ENCODE assay signal across 13 mouse cellular contexts in genomic region chr11:24208951-24209351, GRCm38 (mm10).
DNase-seq lines count a peak whose midpoint lies in the region; ATAC-seq and TF ChIP-seq lines count a peak whose summit lies in the region.
"Had no signal": no experiment of that assay in that cellular context is flagged by ENCODE, and none has a peak within 500 bp of the region (broad histone marks: within the 10 kb centered on the region; RNA-seq: fewer than 3 reads in every experiment).

No protein-coding gene starts in this region.

- DNase-seq in heart, postnatal 36 days = no peak
- peak; percentile 86 for DNase-seq in lung, embryonic 14.5 days
- DNase-seq in lung, adult 18-20 months = no peak
- peak; percentile 80 for DNase-seq in embryo, embryonic 11 days
- no peak for DNase-seq in gastrocnemius, adult 8-10 months (ENCODE audit: low spot score in 2 of 2)
- DNase-seq: adrenal gland, postnatal 36 days; gastrocnemius, postnatal 36 days; liver, embryonic 13.5 days had no signal

- no peaks in the 10 kb centered on the region for H3K9me3 ChIP-seq in heart, embryonic 11.5 days (replicated peaks; ENCODE audit: control insufficient read depth, low read length)
- H3K9me3 ChIP-seq in lung, embryonic 14.5 days (ENCODE audit: low read depth, low read length) = no peaks in the 10 kb centered on the region
- no peaks in the 10 kb centered on the region for H3K9me3 ChIP-seq in stomach, embryonic 15.5 days
- H3K9me3 ChIP-seq: liver, embryonic 13.5 days; midbrain, embryonic 13.5 days; neural tube, embryonic 12.5 days had no signal

- intact Hi-C loops in heart, postnatal 36 days (cut with DNase I) = no loop called here

- peaks cover 15% of the 10 kb centered on the region for H3K4me1 ChIP-seq in heart, embryonic 11.5 days (ENCODE audit: control insufficient read depth, insufficient read depth, low read length)
- H3K4me1 ChIP-seq in lung, embryonic 14.5 days (ENCODE audit: insufficient read depth) = no peaks in the 10 kb centered on the region; the same call in 1 of the 2 replicates
- H3K4me1 ChIP-seq in stomach, embryonic 15.5 days = peaks cover 7% of the 10 kb centered on the region; the same call in 1 of the 2 replicates
- H3K4me1 ChIP-seq: liver, embryonic 13.5 days had no signal

- H3K27me3 ChIP-seq in heart, embryonic 11.5 days (ENCODE audit: control insufficient read depth, insufficient read depth, low read length) = no peaks in the 10 kb centered on the region
- no peaks in the 10 kb centered on the region for H3K27me3 ChIP-seq in lung, embryonic 14.5 days (ENCODE audit: insufficient read depth, low read length)
- H3K27me3 ChIP-seq in stomach, embryonic 15.5 days (replicated peaks) = no peaks in the 10 kb centered on the region
- H3K27me3 ChIP-seq: liver, embryonic 13.5 days; neural tube, embryonic 12.5 days had no signal

- H3K27ac ChIP-seq in heart, embryonic 11.5 days (ENCODE audit: low read depth, low read length) = peak overlapping the region; percentile 16; the same call in 1 of the 2 replicates
- H3K27ac ChIP-seq in lung, embryonic 14.5 days (ENCODE audit: low read depth) = peak overlapping the region; percentile 21
- H3K27ac ChIP-seq in stomach, embryonic 15.5 days = no peak overlapping the region
- H3K27ac ChIP-seq: liver, embryonic 13.5 days; midbrain, embryonic 13.5 days; neural tube, embryonic 12.5 days had no signal

- H3K36me3 ChIP-seq in heart, embryonic 11.5 days (ENCODE audit: control insufficient read depth, insufficient read depth, low read length) = no peaks in the 10 kb centered on the region
- H3K36me3 ChIP-seq in lung, embryonic 14.5 days (ENCODE audit: insufficient read depth) = no peaks in the 10 kb centered on the region
- H3K36me3 ChIP-seq in stomach, embryonic 15.5 days = no peaks in the 10 kb centered on the region
- H3K36me3 ChIP-seq: liver, embryonic 13.5 days; midbrain, embryonic 13.5 days; neural tube, embryonic 12.5 days had no signal

- H3K4me2 ChIP-seq in heart, embryonic 11.5 days = no peak overlapping the region
- no peak overlapping the region for H3K4me2 ChIP-seq in lung, embryonic 14.5 days
- H3K4me2 ChIP-seq in stomach, embryonic 15.5 days = no peak overlapping the region
- H3K4me2 ChIP-seq: liver, embryonic 13.5 days; midbrain, embryonic 13.5 days; neural tube, embryonic 12.5 days had no signal

- WGBS in heart, embryonic 11.5 days (ENCODE audit: insufficient replicate concordance) = 27% methylated on average over 6 of the region's 6 CpGs
- 14% methylated on average over 6 of the region's 6 CpGs for WGBS in lung, embryonic 14.5 days
- 30% methylated on average over 6 of the region's 6 CpGs for WGBS in stomach, embryonic 15.5 days

- no peak overlapping the region for H3K4me3 ChIP-seq in heart, embryonic 11.5 days (ENCODE audit: low read depth, low read length)
- no peak overlapping the region for H3K4me3 ChIP-seq in lung, embryonic 14.5 days (ENCODE audit: low read depth, low read length)
- H3K4me3 ChIP-seq in stomach, embryonic 15.5 days (replicated peaks) = no peak overlapping the region
- H3K4me3 ChIP-seq: liver, embryonic 13.5 days; midbrain, embryonic 13.5 days; neural tube, embryonic 12.5 days had no signal

- 0 out of 2 replicates have a peak, but pooled peaks have one; percentile 18 for ATAC-seq in heart, embryonic 11.5 days (replicated peaks; ENCODE audit: insufficient number of reproducible peaks, low FRiP score, low TSS enrichment)
- peak; percentile 95 for ATAC-seq in lung, embryonic 14.5 days (ENCODE audit: insufficient read depth)
- ATAC-seq in stomach, embryonic 15.5 days (ENCODE audit: insufficient read depth, low FRiP score, low read depth) = peak; percentile 58; the same call in 1 of the 2 replicates
- ATAC-seq in megakaryocyte-erythroid progenitor cell, adult 5-6 weeks (replicated peaks; ENCODE audit: low FRiP score, low TSS enrichment, poor library complexity, severe bottlenecking) = no peak
- ATAC-seq: midbrain, embryonic 13.5 days had no signal

- H3K9ac ChIP-seq in heart, embryonic 11.5 days (ENCODE audit: low read depth, low read length) = no peak overlapping the region
- H3K9ac ChIP-seq in lung, embryonic 14.5 days = no peak overlapping the region; the same call in 1 of the 2 replicates
- no peak overlapping the region for H3K9ac ChIP-seq in stomach, embryonic 15.5 days
- H3K9ac ChIP-seq: liver, embryonic 13.5 days; midbrain, embryonic 13.5 days; neural tube, embryonic 12.5 days had no signal

- TF ChIP-seq CTCF in lung, embryonic 14.5 days (IDR thresholded peaks at IDR 0.05; ENCODE audit: low read depth) = no peak

Comparison
In these comparisons a context has a peak if more than half of its experiments do, and no peak if none do; other contexts are left out.
1. DNase-seq: peak in lung, embryonic 14.5 days (single experiment) and embryo, embryonic 11 days (single experiment); none in heart, postnatal 36 days (0 of 2), lung, adult 18-20 months (0 of 2) and gastrocnemius, adult 8-10 months (0 of 2).